Comparison of ENCODE assay signal across 8 mouse cellular contexts in genomic region chr15:103165379-103165778, GRCm38 (mm10). TPM values are rescaled to one million over a fixed set of nuclear protein-coding genes. Genes with fewer than 3 reads are reported as not detected.
DNase-seq lines count a peak whose midpoint lies in the region; ATAC-seq and TF ChIP-seq lines count a peak whose summit lies in the region.

No protein-coding gene starts in this region.

- H3K27ac ChIP-seq in hindbrain, embryonic 16.5 days (ENCODE audit: low read depth, low read length) = no peak overlapping the region
- H3K27ac ChIP-seq in left cerebral cortex, adult 2 months = no peak overlapping the region

- peak; percentile 18 for ATAC-seq in hindbrain, embryonic 16.5 days
- ATAC-seq in megakaryocyte progenitor cell, adult 5-6 weeks (replicated peaks; ENCODE audit: poor library complexity) = peak; percentile 80

- no peaks in the 10 kb centered on the region for H3K36me3 ChIP-seq in hindbrain, embryonic 16.5 days (ENCODE audit: control insufficient read depth, insufficient read depth, low read length)

- WGBS in hindbrain, embryonic 16.5 days = 1% methylated on average over 13 of the region's 13 CpGs

- H3K4me1 ChIP-seq in hindbrain, embryonic 16.5 days (ENCODE audit: control insufficient read depth, insufficient read depth, low read depth, low read length) = peaks cover 30% of the 10 kb centered on the region

- peaks cover 12% of the 10 kb centered on the region for H3K27me3 ChIP-seq in hindbrain, embryonic 16.5 days (replicated peaks; ENCODE audit: control insufficient read depth, insufficient read depth, low read length)

- H3K9ac ChIP-seq in hindbrain, embryonic 16.5 days (ENCODE audit: low read depth, low read length) = peak overlapping the region; percentile 34; the same call in 1 of the 2 replicates

- H3K9me3 ChIP-seq in hindbrain, embryonic 16.5 days (ENCODE audit: control insufficient read depth, low read length) = no peaks in the 10 kb centered on the region

- TF ChIP-seq CTCF in left cerebral cortex, adult 2 months (IDR thresholded peaks at IDR 0.05) = peak; percentile 99

- intact Hi-C loops in left cerebral cortex, adult 2 months (cut with DNase I) = loop anchor here (1.0 kb wide), 1 partner anchor 152 kb away; no protein-coding TSS in a partner anchor

- no peak overlapping the region for H3K4me3 ChIP-seq in hindbrain, embryonic 16.5 days (ENCODE audit: low read length)
- H3K4me3 ChIP-seq in left cerebral cortex, adult 2 months = no peak overlapping the region

- DNase-seq in R1 (ENCODE audit: low read depth, low spot score) = peak; percentile 92
- DNase-seq in cerebellum, postnatal 25 days = peak; percentile 91 to 94
- peak; percentile 93 for DNase-seq in gastrocnemius, adult 18-20 months (ENCODE audit: low spot score)
- DNase-seq in left cerebral cortex, adult 2 months (ENCODE audit: extremely low spot score in 1 of 2, low spot score in 2 of 2) = peak; percentile 87 to 91
- peak; percentile 91 to 94 for DNase-seq in right cerebral cortex, adult 2 months (ENCODE audit: low spot score in 2 of 2)
- peak; percentile 55 for DNase-seq in urinary bladder, postnatal 10 days (ENCODE audit: low spot score)

- peak overlapping the region; percentile 35; the same call in 1 of the 2 replicates for H3K4me2 ChIP-seq in hindbrain, embryonic 16.5 days (ENCODE audit: low read length)

RNA-seq across cellular contexts. Expression of gene Smug1, which starts 1.5 kb away (rescaled TPM):
- 10 to 100 TPM in 1 of 2 experiments, 1 to 10 TPM in 1; 9.4 to 11.3 TPM for total RNA-seq in gastrocnemius, adult 18-20 months (2021)
- polyA plus RNA-seq in hindbrain, embryonic 16.5 days (2015; fragmentation: Nextera tagmentation; extraction: Ambion mirVana) = 25.1 and 29.1 TPM in 2 replicates
- total RNA-seq in left cerebral cortex, adult 2 months (2021) = 10 to 100 TPM; 20.7 to 23.2 TPM
- 2.1 and 4.5 TPM in 2 replicates for total RNA-seq in megakaryocyte progenitor cell, adult 5-6 weeks (2015)
- 3.8 and 4.2 TPM in 2 replicates for total RNA-seq in megakaryocyte progenitor cell, adult 5-6 weeks (2017)
